Mouse (Mus musculus) limb, embryonic 11.5 days (tissue): ENCODE measurements around the gene Rfpl4b. TPM values are rescaled to one million over a fixed set of nuclear protein-coding genes. Genes with fewer than 3 reads are reported as not detected.

Experiments used
- ATAC-seq: fragments of 200-750 bp; cut with Nextera tagmentation; 2 replicates; pipeline ENCODE4 v1.8.0; 2017; ENCODE audit warnings: low read depth; ENCODE audit not compliant: insufficient number of reproducible peaks, low FRiP score, low TSS enrichment
- DNase-seq: peaks from one replicate; pipeline ENCODE4 v3.0.0-alpha.2; 2015; ENCODE audit warnings: low spot score
- H3K27ac ChIP-seq: fragments of 300-500 bp; sonication (generic); replicated peaks from 2 replicates; pipeline ENCODE4 v1.5.1; 2014; ENCODE audit warnings: low read depth, mild to moderate bottlenecking, low read length
- H3K27me3 ChIP-seq: fragments of 300-500 bp; sonication (generic); 2 replicates; pipeline ENCODE4 v1.6.1; 2014; ENCODE audit warnings: mild to moderate bottlenecking, low read length, mixed read lengths; ENCODE audit not compliant: control insufficient read depth, insufficient read depth
- H3K36me3 ChIP-seq: fragments of 300-500 bp; sonication (generic); 2 replicates; pipeline ENCODE4 v1.6.1; 2014; ENCODE audit warnings: mild to moderate bottlenecking, low read length, moderate library complexity, mixed read lengths; ENCODE audit not compliant: control insufficient read depth, insufficient read depth
- H3K4me1 ChIP-seq: fragments of 300-500 bp; sonication (generic); 2 replicates; pipeline ENCODE4 v1.6.1; 2014; ENCODE audit warnings: low read length, mixed read lengths; ENCODE audit not compliant: control insufficient read depth, insufficient read depth
- H3K4me2 ChIP-seq: fragments of 300-500 bp; sonication (generic); 2 replicates; pipeline ENCODE4 v1.6.1; 2014; ENCODE audit warnings: low read depth, mild to moderate bottlenecking, moderate library complexity; ENCODE audit not compliant: severe bottlenecking
- H3K4me3 ChIP-seq: fragments of 300-500 bp; sonication (generic); 2 replicates; pipeline ENCODE4 v1.5.1; 2014; ENCODE audit warnings: low read depth, low read length
- H3K9ac ChIP-seq: fragments of 300-500 bp; sonication (generic); 2 replicates; pipeline ENCODE4 v1.6.1; 2014; ENCODE audit warnings: mild to moderate bottlenecking, low read length
- H3K9me3 ChIP-seq: fragments of 300-500 bp; sonication (generic); 2 replicates; pipeline ENCODE4 v1.6.1; 2016; ENCODE audit warnings: low read length; ENCODE audit not compliant: control insufficient read depth
- WGBS: fragments of 180-500 bp; shearing (Covaris S2); extraction: QIAGEN DNeasy Blood & Tissue Kit; methylation state at CpG from one replicate; pipeline ENCODE4 v1.1.7; 2014; 5-methylcytosine and 5-hydroxymethylcytosine counted together
- polyA plus RNA-seq: library from polyadenylated mRNA; unstranded; fragments of >200 nt; fragmentation: Nextera tagmentation; extraction: Ambion mirVana; gene quantifications from 2 replicates; pipeline ENCODE4 v1.2.1, GENCODE M21; 2014

Rfpl4b gene
- polyA plus RNA-seq, 1 experiment from 2014 or later, result not detected

- Histone ChIP-seq H3K9ac (no peak overlapping the region), H3K9me3 (no peaks in the 10 kb centered on the region), H3K36me3 (no peaks in the 10 kb centered on the region), H3K4me3 (no peak overlapping the region), H3K4me2 (no peak overlapping the region), H3K4me1 (no peaks in the 10 kb centered on the region), H3K27me3 (no peaks in the 10 kb centered on the region), H3K27ac (no peak overlapping the region)
- DNase-seq (no peak), ATAC-seq (no peak)
- 83% methylated on average over 3 of the region's 3 CpGs for WGBS
These were observed 33.0 kb downstream of the Rfpl4b start for GRCm38 (mm10) chr10:38788612-38789011.

Other genes starting within 250 kb of the Rfpl4b start
- 24.8 and 32.1 TPM in 2 replicates for gene Lama4, start 143.7 kb upstream of the Rfpl4b start, polyA plus RNA-seq